Mouse (Mus musculus) left cerebral cortex, postnatal 10 days (tissue): ENCODE measurements around the gene Spsb2. TPM values are rescaled to one million over a fixed set of nuclear protein-coding genes. Genes with fewer than 3 reads are reported as not detected.
"Not testable (repeated sequence)": the region's sequence is repeated elsewhere in the genome, so short reads cannot be mapped to it uniquely, and the experiment has no call there.

Experiments used
- DNase-seq, 2 experiments: peaks; one replicate each; pipeline ENCODE4 v3.0.0; 2021 to 2022; ENCODE audit warnings: low spot score in 2 of 2, mixed read lengths in 1 of 2; ENCODE audit errors: extremely low spot score in 1 of 2
- intact Hi-C: fragments of 180-260 bp; cut with DNase I; formaldehyde crosslinking; loops from one replicate; pipeline ENCODE4 v1.15.1; 2025
- total RNA-seq, 2 experiments: library from RNA; stranded (reverse); gene quantifications; 2 replicates each; pipeline ENCODE4 v1.2.3; 2021

Gene Spsb2
- total RNA-seq, 2 experiments from 2014 or later: 4.4 to 5.3 TPM

- intact Hi-C loops: no loop called here
- DNase-seq: no peak
Measured at GRCm38 (mm10) chr6:124791911-124792310, 16.6 kb upstream of the Spsb2 start.

- DNase-seq: no peak
- intact Hi-C loops: no loop called here
Measured at GRCm38 (mm10) chr6:124795781-124796180, 12.7 kb upstream of the Spsb2 start.

DNA sequence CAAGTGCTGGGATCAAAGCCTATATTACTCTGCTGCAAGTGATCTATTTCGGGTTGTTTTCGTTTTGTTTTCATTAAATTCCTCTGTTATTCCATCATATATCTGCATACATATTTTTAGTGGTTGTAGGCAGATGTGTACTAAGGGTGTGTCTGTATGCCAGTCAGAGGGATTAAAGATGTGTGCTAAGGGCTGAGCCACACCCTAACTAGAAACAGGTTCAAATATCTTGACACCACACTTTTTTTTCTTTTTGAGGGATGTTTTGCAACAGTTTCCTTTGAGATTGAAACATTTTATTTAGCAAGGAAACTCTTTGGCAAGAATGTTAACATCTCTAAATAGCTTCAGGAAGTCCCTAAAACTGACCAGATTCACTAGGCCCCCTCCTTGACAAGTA, 12.3 kb upstream of the Spsb2 start:
- DNase-seq: no peak
- intact Hi-C loops: no loop called here

DNA sequence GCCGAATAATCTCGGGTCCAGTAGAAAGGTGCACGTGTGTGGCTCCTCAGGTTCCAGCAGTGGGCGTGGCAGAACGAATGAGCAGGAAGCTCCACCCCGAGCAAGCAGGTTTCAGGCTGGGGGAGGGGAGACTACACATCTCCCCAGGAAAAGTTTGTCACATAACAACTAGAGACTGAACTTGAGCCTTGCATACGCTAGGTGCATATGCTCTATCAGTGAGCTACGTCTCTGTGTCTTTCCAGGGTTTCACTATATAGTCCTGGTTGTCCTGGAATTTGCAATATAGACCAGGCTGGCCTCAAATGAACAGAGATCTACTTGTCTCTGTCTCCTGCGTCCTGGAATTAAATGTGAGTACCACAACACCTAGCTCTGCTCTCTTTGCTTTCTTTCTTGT, 6.1 kb upstream of the Spsb2 start:
- DNase-seq, intact Hi-C loops: not testable (repeated sequence)

GRCm38 (mm10) chr6:124803061-124803460, 5.4 kb upstream of the Spsb2 start:
- DNase-seq: no peak
- intact Hi-C loops: no loop called here

DNA sequence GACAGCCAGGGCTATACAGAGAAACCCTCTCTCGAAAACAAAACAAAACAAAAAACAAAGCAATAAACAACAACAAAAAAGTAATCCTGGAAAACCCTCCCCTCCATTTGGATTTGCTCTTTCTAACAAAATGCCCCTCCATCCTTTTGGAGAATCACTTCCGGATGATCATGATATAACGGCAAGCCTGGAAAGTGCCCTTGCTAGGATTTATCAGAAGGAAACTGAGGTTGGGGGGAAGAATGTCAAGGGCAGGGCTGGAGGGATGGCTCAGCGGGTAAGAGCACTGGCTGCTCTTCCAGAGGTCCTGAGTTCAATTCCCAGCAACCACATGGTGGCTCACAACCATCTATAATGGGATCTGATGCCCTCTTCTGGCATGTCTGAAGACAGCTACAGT, 4.8 kb upstream of the Spsb2 start:
- DNase-seq, intact Hi-C loops: not testable (repeated sequence)

GRCm38 (mm10) chr6:124804341-124804740, 4.1 kb upstream of the Spsb2 start:
- intact Hi-C loops: no loop called here
- no peak for DNase-seq

- DNase-seq: peak; percentile 92 to 98
- intact Hi-C loops: loop anchor here (5.0 kb wide), 1 partner anchor 48 kb away; the partner anchor contains the start of genes Atn1 and Gm45234
Measured at GRCm38 (mm10) chr6:124805341-124806321, 2.8 kb upstream of the Spsb2 start.

- intact Hi-C loops: loop anchor here (5.0 kb wide), 1 partner anchor 49 kb away; the partner anchor contains the start of genes Atn1 and Gm45234
- DNase-seq: no peak
Measured at GRCm38 (mm10) chr6:124806446-124807140, 1.9 kb upstream of the Spsb2 start.

DNA sequence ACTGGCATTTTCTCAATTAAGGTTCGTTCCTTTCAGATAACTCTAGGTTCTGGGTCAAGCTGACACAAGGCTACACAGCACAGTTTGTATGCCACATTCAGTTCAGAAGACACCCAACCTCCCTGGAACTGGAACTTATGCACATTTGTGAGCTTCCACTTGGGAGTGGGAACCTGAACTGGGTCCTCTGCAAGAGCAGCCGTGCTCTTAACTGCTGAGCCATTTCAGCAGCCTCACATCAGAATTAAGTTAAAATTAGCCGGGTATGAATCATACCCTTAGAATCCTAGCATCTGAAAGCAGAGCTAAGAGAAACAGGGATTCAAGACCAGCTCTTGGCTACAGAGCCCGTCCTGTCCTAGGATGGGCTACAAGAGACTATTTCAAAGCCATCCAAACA, 1.1 kb upstream of the Spsb2 start:
- intact Hi-C loops: loop anchor here (5.0 kb wide), 1 partner anchor 50 kb away; the partner anchor contains the start of genes Atn1 and Gm45234
- DNase-seq: no peak

DNA sequence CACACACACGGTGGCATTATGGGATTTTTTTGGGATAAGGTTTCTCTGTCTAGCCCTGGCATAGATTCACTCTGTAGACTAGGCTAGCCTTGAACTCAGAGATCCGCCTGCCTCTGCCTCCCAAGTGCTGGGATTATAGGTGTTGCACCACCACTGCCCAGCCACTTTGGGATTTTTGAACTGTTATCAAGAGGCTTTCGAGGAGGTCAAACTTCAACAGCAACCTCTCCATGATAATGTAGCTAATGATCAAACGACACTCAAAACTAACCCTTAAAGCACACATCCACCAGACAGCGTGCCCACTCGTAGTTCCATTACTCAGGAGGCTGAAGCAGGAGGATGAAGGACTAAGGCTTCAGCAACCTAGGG, 489 bp upstream of the Spsb2 start:
- intact Hi-C loops: loop anchor here (5.0 kb wide), 1 partner anchor 51 kb away; the partner anchor contains the start of genes Atn1 and Gm45234
- DNase-seq: no peak

DNA sequence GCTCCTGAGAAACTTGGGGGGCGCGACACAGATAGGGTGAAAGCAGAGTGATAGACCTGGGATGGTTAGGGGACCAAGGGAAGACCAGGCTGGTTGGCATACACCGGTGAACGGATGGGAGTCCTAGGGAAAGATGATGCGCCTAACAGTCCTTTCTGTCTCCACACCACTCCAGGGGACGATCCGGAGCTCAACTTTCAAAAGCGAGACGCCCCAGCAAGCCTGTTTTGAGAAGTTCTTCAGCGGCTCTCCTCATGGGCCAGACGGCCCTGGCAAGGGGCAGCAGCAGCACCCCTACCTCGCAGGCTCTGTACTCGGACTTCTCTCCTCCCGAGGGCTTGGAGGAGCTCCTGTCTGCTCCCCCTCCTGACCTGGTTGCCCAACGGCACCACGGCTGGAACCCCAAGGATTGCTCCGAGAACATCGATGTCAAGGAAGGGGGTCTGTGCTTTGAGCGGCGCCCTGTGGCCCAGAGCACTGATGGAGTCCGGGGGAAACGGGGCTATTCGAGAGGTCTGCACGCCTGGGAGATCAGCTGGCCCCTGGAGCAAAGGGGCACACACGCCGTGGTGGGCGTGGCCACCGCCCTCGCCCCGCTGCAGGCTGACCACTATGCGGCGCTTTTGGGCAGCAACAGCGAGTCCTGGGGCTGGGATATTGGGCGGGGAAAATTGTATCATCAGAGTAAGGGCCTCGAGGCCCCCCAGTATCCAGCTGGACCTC, 752 bp downstream of the Spsb2 start:
- intact Hi-C loops: loop anchor here (5.0 kb wide), 1 partner anchor 52 kb away; the partner anchor contains the start of genes Atn1 and Gm45234
- peak in 1 of 2 experiments; percentile 89 for DNase-seq

- intact Hi-C loops: loop anchor here (5.0 kb wide), 1 partner anchor 53 kb away; the partner anchor contains the start of genes Atn1 and Gm45234
- DNase-seq: peak in 1 of 2 experiments; percentile 53
Measured at GRCm38 (mm10) chr6:124809775-124810538, 1.5 kb downstream of the Spsb2 start.

GRCm38 (mm10) chr6:124810566-124811402, 2.3 kb downstream of the Spsb2 start:
- DNase-seq, intact Hi-C loops: not testable (repeated sequence)

DNA sequence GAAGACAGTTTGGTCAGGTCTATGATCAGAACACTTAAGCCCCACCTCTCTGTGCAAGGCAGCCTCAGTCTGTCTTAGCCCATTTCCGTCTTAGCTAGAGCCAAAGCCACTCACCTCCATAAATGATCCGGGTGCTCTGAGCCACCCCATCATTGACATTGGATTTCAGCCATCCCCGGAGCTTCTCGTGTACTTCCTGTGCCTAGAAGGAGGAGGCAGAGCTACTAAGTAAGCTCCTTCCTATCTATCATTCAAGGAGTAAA, 2.9 kb downstream of the Spsb2 start:
- intact Hi-C loops: no loop called here
- DNase-seq: no peak

DNA sequence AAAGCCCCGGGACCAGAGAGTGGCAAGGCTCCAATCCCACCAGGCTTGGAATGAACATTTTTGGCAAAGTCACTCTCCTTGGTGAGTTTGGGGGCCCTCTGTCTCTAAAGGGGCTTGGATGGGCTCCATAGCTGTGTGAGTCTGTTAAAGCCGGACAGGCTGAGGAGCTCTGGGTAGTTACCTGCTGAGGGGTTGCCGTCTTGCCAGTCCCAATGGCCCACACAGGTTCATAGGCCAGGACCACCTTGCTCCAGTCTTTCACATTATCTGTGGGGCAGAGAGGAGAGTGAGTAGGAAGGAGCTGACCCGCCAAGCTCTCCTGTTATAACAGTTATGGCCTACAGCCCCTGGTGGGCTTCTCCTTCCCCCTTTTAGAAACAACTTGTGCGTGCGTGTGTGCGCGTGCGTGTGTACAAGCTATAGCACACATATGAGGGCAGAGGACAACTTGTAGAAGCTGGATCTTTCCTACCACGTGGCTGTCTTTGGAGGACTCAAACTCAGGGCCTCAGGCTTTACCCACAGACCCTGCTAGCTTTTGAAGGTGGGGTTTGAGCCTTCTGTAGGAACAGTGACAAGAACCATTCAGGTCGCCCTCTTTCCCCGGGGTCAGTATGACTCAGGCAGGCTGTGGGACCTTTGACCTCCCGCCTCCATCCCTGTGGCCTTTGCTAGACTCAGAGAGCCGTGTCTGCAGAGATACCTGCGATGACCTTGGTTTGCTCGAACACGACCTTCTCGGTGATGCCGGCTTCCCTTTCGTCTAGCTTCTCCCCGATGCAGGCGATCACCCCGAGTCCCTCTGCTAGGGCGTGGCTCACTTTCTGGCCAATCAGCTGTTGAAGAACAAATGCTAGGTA, 3.5 kb downstream of the Spsb2 start:
- DNase-seq: peak in 1 of 2 experiments; percentile 43
- intact Hi-C loops: no loop called here

DNA sequence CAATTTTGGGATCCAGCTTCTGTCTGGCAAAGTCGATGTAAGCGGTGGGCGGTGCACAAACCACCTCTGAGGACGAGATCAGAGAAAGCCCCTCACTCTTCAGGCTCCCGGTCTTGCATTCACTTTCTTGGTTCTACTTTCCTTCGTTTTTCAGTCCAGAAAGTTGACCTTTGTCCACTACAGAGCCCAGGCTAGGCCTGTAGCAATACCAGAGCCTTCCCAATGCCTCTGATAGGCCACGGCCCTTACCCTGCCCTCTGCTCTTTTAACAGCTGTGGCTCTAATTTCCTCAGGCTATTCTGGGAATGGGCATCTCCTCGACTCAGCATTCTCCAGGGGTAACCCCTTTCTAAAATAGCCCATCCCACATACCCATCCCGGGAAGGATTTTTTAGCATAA, 4.4 kb downstream of the Spsb2 start:
- intact Hi-C loops: no loop called here
- peak in 1 of 2 experiments; percentile 25 for DNase-seq
